Mouse (Mus musculus) liver, postnatal 0 days (tissue): ENCODE measurements around the gene Arhgap11a.

Experiments
- CTCF ChIP-seq: sonication (generic); IDR thresholded peaks from 2 replicates; pipeline ENCODE4 v1.5.1; 2016; ENCODE audit warnings: antibody characterized with exemption, low read depth
- EP300 ChIP-seq: IDR thresholded peaks from 2 replicates; pipeline ENCODE4 v1.6.1; 2016; ENCODE audit warnings: antibody characterized with exemption, low read depth, mild to moderate bottlenecking

DNA sequence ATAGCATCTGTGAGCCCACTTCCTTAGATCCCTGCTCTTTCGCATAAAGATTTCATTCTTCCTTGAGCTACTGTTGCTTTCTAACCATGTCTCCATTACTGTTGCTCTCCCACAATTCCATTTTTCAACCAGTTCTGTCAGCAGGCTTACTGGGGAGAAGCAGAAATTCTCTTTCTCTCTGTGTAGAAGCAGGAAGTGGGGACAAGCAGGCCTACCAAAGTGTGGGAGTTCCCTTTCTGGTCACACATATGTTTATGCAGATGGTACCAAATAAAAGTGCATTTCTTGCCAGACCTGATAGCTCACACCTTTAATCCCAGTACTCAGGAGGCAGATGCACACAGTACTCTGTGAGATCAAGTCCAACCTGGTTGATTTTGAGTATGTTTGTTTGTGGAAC, 21.7 kb upstream of the Arhgap11a start:
- no peak for TF ChIP-seq CTCF
- no peak for TF ChIP-seq EP300
